Mouse (Mus musculus) MEL (cell line): ENCODE results near the gene Gm12184.

Source experiments
- CHD2 ChIP-seq: IDR thresholded peaks from 2 replicates; pipeline ENCODE4 v1.6.1; 2011; ENCODE audit warnings: low read length, improper control_type of control experiment
- CTCF ChIP-seq, 3 experiments: IDR thresholded peaks in 2 of 3; conservative IDR thresholded peaks in 1 of 3; 2 replicates each; pipeline ENCODE4 v1.5.1; 2011 to 2012; ENCODE audit warnings: low read length in 3 of 3, low read depth in 2 of 3, mild to moderate bottlenecking in 2 of 3, improper control_type of control experiment in 1 of 3, inconsistent platforms in 1 of 3, mixed read lengths in 1 of 3, moderate library complexity in 1 of 3; ENCODE audit not compliant: control insufficient read depth in 1 of 3, insufficient read depth in 1 of 3, poor library complexity in 1 of 3, severe bottlenecking in 1 of 3
- ELF1 ChIP-seq: IDR thresholded peaks from 2 replicates; pipeline ENCODE4 v1.6.1; 2014; ENCODE audit warnings: low read depth, mild to moderate bottlenecking, inconsistent platforms, low read length, improper control_type of control experiment, moderate library complexity
- GATA1 ChIP-seq: IDR thresholded peaks from 2 replicates; pipeline ENCODE4 v1.6.1; 2011; ENCODE audit warnings: low read depth, low read length, improper control_type of control experiment
- MAX ChIP-seq: IDR thresholded peaks from 2 replicates; pipeline ENCODE4 v1.6.1; 2011; ENCODE audit warnings: low read length, improper control_type of control experiment
- MEF2A ChIP-seq: IDR thresholded peaks from 2 replicates; pipeline ENCODE4 v1.6.1; 2014; ENCODE audit warnings: low read depth, mild to moderate bottlenecking, inconsistent platforms, low read length, improper control_type of control experiment; ENCODE audit not compliant: poor library complexity, insufficient replicate concordance, severe bottlenecking; ENCODE audit errors: extremely low read depth
- RCOR1 ChIP-seq: IDR thresholded peaks from 2 replicates; pipeline ENCODE4 v1.6.1; 2012; ENCODE audit warnings: low read depth, mild to moderate bottlenecking, inconsistent platforms, low read length, improper control_type of control experiment
- TCF12 ChIP-seq: IDR thresholded peaks from 2 replicates; pipeline ENCODE4 v1.6.1; 2014; ENCODE audit warnings: low read depth, mild to moderate bottlenecking, inconsistent platforms, low read length, improper control_type of control experiment, moderate library complexity
- UBTF ChIP-seq: IDR thresholded peaks from 2 replicates; pipeline ENCODE4 v1.6.1; 2012; ENCODE audit warnings: low read depth, mild to moderate bottlenecking, inconsistent platforms, low read length, improper control_type of control experiment, moderate library complexity, borderline replicate concordance; ENCODE audit not compliant: insufficient read depth
- USF1 ChIP-seq: IDR thresholded peaks from 2 replicates; pipeline ENCODE4 v1.6.1; 2014; ENCODE audit warnings: low read depth, mild to moderate bottlenecking, inconsistent platforms, low read length, improper control_type of control experiment, moderate library complexity
- ZNF384 ChIP-seq: IDR thresholded peaks from 2 replicates; pipeline ENCODE4 v1.6.1; 2012; ENCODE audit warnings: low read depth, mild to moderate bottlenecking, inconsistent platforms, low read length, improper control_type of control experiment

GRCm38 (mm10) chr11:48838879-48839680 is 12.6 kb upstream of the Gm12184 start:
- TF ChIP-seq TCF12: no peak
- TF ChIP-seq MAX: no peak
- TF ChIP-seq RCOR1: no peak
- TF ChIP-seq CTCF (IDR thresholded peaks at IDR 0.05 in 2 of 3, conservative IDR thresholded peaks at IDR 0.05 in 1 of 3; ENCODE audit: control insufficient read depth in 1 of 3, insufficient read depth in 1 of 3, low read depth in 2 of 3, low read length in 3 of 3, poor library complexity in 1 of 3, severe bottlenecking in 1 of 3): no peak
- TF ChIP-seq UBTF: no peak
- TF ChIP-seq ELF1: no peak
- no peak for TF ChIP-seq CHD2
- TF ChIP-seq USF1: no peak
- TF ChIP-seq GATA1: no peak
- TF ChIP-seq ZNF384: no peak
- no peak for TF ChIP-seq MEF2A
